In the genomic region with DNA sequence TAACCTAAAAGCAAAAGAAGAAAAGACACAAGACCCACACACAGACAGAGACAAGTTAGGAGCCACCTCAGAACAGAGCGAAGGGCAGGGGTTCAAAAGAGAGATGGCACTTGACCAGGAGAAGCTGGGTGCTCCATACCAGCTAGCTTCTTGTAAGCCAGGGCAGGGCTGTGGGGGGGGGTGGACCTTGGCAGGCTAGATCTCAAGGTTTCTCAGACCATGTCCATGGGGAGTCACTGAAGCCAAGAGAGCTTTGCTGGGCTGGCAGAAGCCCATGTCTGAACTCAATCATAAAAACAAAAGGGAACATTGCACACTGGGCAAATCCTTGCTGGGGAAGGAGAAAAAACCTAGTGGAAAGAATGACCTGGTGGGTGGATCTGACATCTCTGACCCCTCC, we compare ENCODE assay signal across 17 mouse cellular contexts.
DNase-seq lines count a peak whose midpoint lies in the region; ATAC-seq lines count a peak whose summit lies in the region.
"Had no signal": no experiment of that assay in that cellular context is flagged by ENCODE, and none has a peak within 500 bp of the region (broad histone marks: within the 10 kb centered on the region; RNA-seq: fewer than 3 reads in every experiment).

No protein-coding gene starts in this region.

- ATAC-seq in cerebellum, adult (ENCODE audit: insufficient number of reproducible peaks, low FRiP score, low TSS enrichment): no peak
- ATAC-seq: forebrain, embryonic 14.5 days; forebrain, postnatal 0 days; intestine, postnatal 0 days; Patski had no signal

- peak; percentile 48 to 50 for DNase-seq in cerebellum, adult 18-20 months
- peak; percentile 61 to 68 for DNase-seq in cerebellum, postnatal 14 days
- DNase-seq in cerebellum, adult 11 months: no peak
- DNase-seq in brain, adult 2 months (ENCODE audit: low read depth, low spot score): peak; percentile 62
- DNase-seq in cerebellum, postnatal 36 days: peak; percentile 35 to 38
- DNase-seq in thymus, postnatal 36 days: no peak
- DNase-seq: adrenal gland, postnatal 10 days; adrenal gland, postnatal 36 days; B cell, adult 2 months; forebrain, postnatal 0 days; gastrocnemius, adult 2 months; gastrocnemius, postnatal 14 days; heart, adult 11 months had no signal

Comparison
In these comparisons a context has a peak if more than half of its experiments do, and no peak if none do; other contexts are left out.
1. DNase-seq: peak in cerebellum, adult 18-20 months (2 of 2), cerebellum, postnatal 14 days (2 of 2), brain, adult 2 months (single experiment) and cerebellum, postnatal 36 days (2 of 2); none in cerebellum, adult 11 months (single experiment) and thymus, postnatal 36 days (0 of 2).